Mouse (Mus musculus) limb, embryonic 11.5 days (tissue): ENCODE data around the gene Olfr525. TPM values are rescaled to one million over a fixed set of nuclear protein-coding genes. Genes with fewer than 3 reads are reported as not detected.

Source experiments
- ATAC-seq: fragments of 200-750 bp; cut with Nextera tagmentation; 2 replicates; pipeline ENCODE4 v1.8.0; 2017; ENCODE audit warnings: low read depth; ENCODE audit not compliant: insufficient number of reproducible peaks, low FRiP score, low TSS enrichment
- DNase-seq: peaks from one replicate; pipeline ENCODE4 v3.0.0-alpha.2; 2015; ENCODE audit warnings: low spot score
- H3K27ac ChIP-seq: fragments of 300-500 bp; sonication (generic); replicated peaks from 2 replicates; pipeline ENCODE4 v1.5.1; 2014; ENCODE audit warnings: low read depth, mild to moderate bottlenecking, low read length
- H3K27me3 ChIP-seq: fragments of 300-500 bp; sonication (generic); 2 replicates; pipeline ENCODE4 v1.6.1; 2014; ENCODE audit warnings: mild to moderate bottlenecking, low read length, mixed read lengths; ENCODE audit not compliant: control insufficient read depth, insufficient read depth
- H3K36me3 ChIP-seq: fragments of 300-500 bp; sonication (generic); 2 replicates; pipeline ENCODE4 v1.6.1; 2014; ENCODE audit warnings: mild to moderate bottlenecking, low read length, moderate library complexity, mixed read lengths; ENCODE audit not compliant: control insufficient read depth, insufficient read depth
- H3K4me1 ChIP-seq: fragments of 300-500 bp; sonication (generic); 2 replicates; pipeline ENCODE4 v1.6.1; 2014; ENCODE audit warnings: low read length, mixed read lengths; ENCODE audit not compliant: control insufficient read depth, insufficient read depth
- H3K4me2 ChIP-seq: fragments of 300-500 bp; sonication (generic); 2 replicates; pipeline ENCODE4 v1.6.1; 2014; ENCODE audit warnings: low read depth, mild to moderate bottlenecking, moderate library complexity; ENCODE audit not compliant: severe bottlenecking
- H3K4me3 ChIP-seq: fragments of 300-500 bp; sonication (generic); 2 replicates; pipeline ENCODE4 v1.5.1; 2014; ENCODE audit warnings: low read depth, low read length
- H3K9ac ChIP-seq: fragments of 300-500 bp; sonication (generic); 2 replicates; pipeline ENCODE4 v1.6.1; 2014; ENCODE audit warnings: mild to moderate bottlenecking, low read length
- H3K9me3 ChIP-seq: fragments of 300-500 bp; sonication (generic); 2 replicates; pipeline ENCODE4 v1.6.1; 2016; ENCODE audit warnings: low read length; ENCODE audit not compliant: control insufficient read depth
- WGBS: fragments of 180-500 bp; shearing (Covaris S2); extraction: QIAGEN DNeasy Blood & Tissue Kit; methylation state at CpG from one replicate; pipeline ENCODE4 v1.1.7; 2014; 5-methylcytosine and 5-hydroxymethylcytosine counted together
- polyA plus RNA-seq: library from polyadenylated mRNA; unstranded; fragments of >200 nt; fragmentation: Nextera tagmentation; extraction: Ambion mirVana; gene quantifications from 2 replicates; pipeline ENCODE4 v1.2.1, GENCODE M21; 2014

Olfr525 gene
- polyA plus RNA-seq: not detected in 2 replicates

DNA sequence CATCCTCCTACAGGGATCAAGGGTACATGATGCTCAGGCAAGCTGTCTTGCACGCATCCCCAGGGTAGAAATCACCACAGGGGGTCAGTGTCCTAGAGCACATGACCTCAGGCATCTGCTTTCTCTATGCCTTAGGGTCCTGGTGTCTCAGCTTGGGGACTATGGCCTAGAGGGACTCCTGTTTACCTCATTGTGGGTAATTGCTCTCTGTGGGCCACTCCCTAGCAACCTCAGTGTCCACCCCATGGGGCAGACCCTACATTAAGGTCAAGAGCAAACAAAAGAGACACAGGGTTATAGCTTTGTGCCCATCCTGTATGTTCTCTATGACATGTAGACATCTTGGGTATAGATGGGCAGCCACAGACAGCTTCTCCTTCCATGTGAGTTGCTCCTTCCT, at the start of gene Olfr525:
TSS of gene Olfr525 (plus strand) at position 301 of the 400 bp plus-strand sequence.
- Histone ChIP-seq H3K27me3 (no peaks in the 10 kb centered on the region), H3K4me1 (no peaks in the 10 kb centered on the region), H3K9me3 (no peaks in the 10 kb centered on the region), H3K27ac (no peak within 1 kb of the TSS), H3K4me2 (no peak within 1 kb of the TSS), H3K9ac (no peak within 1 kb of the TSS), H3K36me3 (no peaks in the 10 kb centered on the region), H3K4me3 (no peak within 1 kb of the TSS)
- WGBS: 62% methylated on average over 1 of the region's 1 CpGs
- ATAC-seq (no peak), DNase-seq (no peak)

GRCm38 (mm10) chr7:140295746-140296145, 24.9 kb upstream of the Olfr525 start:
- H3K27me3 ChIP-seq: no peaks in the 10 kb centered on the region
- H3K4me3 ChIP-seq: no peak overlapping the region
- H3K36me3 ChIP-seq: no peaks in the 10 kb centered on the region
- ATAC-seq (no peak), DNase-seq (no peak)
- no peak overlapping the region for H3K27ac ChIP-seq
- no peak overlapping the region for H3K4me2 ChIP-seq
- no peak overlapping the region for H3K9ac ChIP-seq
- WGBS: 89% methylated on average over 9 of the region's 9 CpGs
- no peaks in the 10 kb centered on the region for H3K4me1 ChIP-seq
- H3K9me3 ChIP-seq: no peaks in the 10 kb centered on the region

- no peaks in the 10 kb centered on the region for H3K27me3 ChIP-seq
- H3K4me2 ChIP-seq: no peak overlapping the region
- no peaks in the 10 kb centered on the region for H3K36me3 ChIP-seq
- no peak for ATAC-seq
- no peak for DNase-seq
- H3K4me1 ChIP-seq: no peaks in the 10 kb centered on the region
- 76% methylated on average over 6 of the region's 6 CpGs for WGBS
- no peaks in the 10 kb centered on the region for H3K9me3 ChIP-seq
- H3K9ac ChIP-seq: no peak overlapping the region
- no peak overlapping the region for H3K27ac ChIP-seq
- H3K4me3 ChIP-seq: no peak overlapping the region
Observed at GRCm38 (mm10) chr7:140296876-140297275, 23.8 kb upstream of the Olfr525 start.

- no peak overlapping the region for H3K4me3 ChIP-seq
- H3K4me2 ChIP-seq: no peak overlapping the region
- ATAC-seq: no peak
- no peaks in the 10 kb centered on the region for H3K36me3 ChIP-seq
- no peaks in the 10 kb centered on the region for H3K27me3 ChIP-seq
- H3K9ac ChIP-seq: no peak overlapping the region
- DNase-seq: no peak
- H3K4me1 ChIP-seq: no peaks in the 10 kb centered on the region
- no peaks in the 10 kb centered on the region for H3K9me3 ChIP-seq
- H3K27ac ChIP-seq: no peak overlapping the region
- WGBS: 86% methylated on average over 3 of the region's 3 CpGs
Observed at GRCm38 (mm10) chr7:140299416-140299815, 21.2 kb upstream of the Olfr525 start.

- no peak for DNase-seq
- Histone ChIP-seq H3K36me3 (no peaks in the 10 kb centered on the region), H3K4me3 (no peak overlapping the region), H3K27ac (no peak overlapping the region), H3K4me1 (no peaks in the 10 kb centered on the region), H3K27me3 (no peaks in the 10 kb centered on the region), H3K9me3 (no peaks in the 10 kb centered on the region), H3K4me2 (no peak overlapping the region), H3K9ac (no peak overlapping the region)
- 79% methylated on average over 3 of the region's 3 CpGs for WGBS
- no peak for ATAC-seq
Observed at GRCm38 (mm10) chr7:140319861-140320385, 735 bp upstream of the Olfr525 start.

GRCm38 (mm10) chr7:140321135-140321534, 477 bp downstream of the Olfr525 start:
- no peaks in the 10 kb centered on the region for H3K36me3 ChIP-seq
- no peaks in the 10 kb centered on the region for H3K27me3 ChIP-seq
- H3K4me3 ChIP-seq: no peak overlapping the region
- no peak for DNase-seq
- H3K9ac ChIP-seq: no peak overlapping the region
- H3K4me1 ChIP-seq: no peaks in the 10 kb centered on the region
- H3K27ac ChIP-seq: no peak overlapping the region
- H3K9me3 ChIP-seq: no peaks in the 10 kb centered on the region
- no peak for ATAC-seq
- H3K4me2 ChIP-seq: no peak overlapping the region

DNA sequence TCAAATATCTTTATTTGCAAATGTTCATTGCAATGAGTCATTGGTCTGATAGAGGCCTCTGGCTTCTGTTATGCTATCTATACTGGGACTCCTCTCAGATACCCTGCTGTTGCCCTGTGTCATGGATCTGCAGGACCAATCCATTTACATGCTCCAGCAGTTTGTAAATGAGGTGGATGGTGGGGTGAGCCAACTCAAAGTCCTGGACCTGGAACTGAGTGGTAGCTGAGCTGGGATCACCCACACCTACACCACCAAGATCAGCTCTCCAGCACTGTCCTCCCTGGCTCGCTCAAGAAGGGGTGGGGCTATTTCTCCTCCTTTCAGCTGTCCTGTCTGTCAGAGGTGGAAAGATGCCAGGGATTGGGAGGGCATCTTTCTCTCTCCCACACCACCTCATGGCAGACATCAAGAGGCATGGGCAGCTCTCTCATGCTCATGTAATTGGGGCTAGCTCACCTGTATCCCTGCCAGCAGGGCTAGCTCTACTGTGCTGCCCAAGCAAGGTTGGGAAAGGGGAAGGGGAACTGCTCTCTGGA, 9.2 kb downstream of the Olfr525 start:
- Histone ChIP-seq H3K4me3 (no peak overlapping the region), H3K27me3 (no peaks in the 10 kb centered on the region), H3K9me3 (no peaks in the 10 kb centered on the region), H3K27ac (no peak overlapping the region), H3K9ac (no peak overlapping the region), H3K4me1 (no peaks in the 10 kb centered on the region), H3K4me2 (no peak overlapping the region), H3K36me3 (no peaks in the 10 kb centered on the region)
- 56% methylated on average over 1 of the region's 1 CpGs for WGBS
- no peak for DNase-seq
- no peak for ATAC-seq

- Histone ChIP-seq H3K4me3 (no peak within 1 kb of the TSS), H3K9ac (no peak within 1 kb of the TSS), H3K4me2 (no peak within 1 kb of the TSS), H3K36me3 (no peaks in the 10 kb centered on the region), H3K4me1 (no peaks in the 10 kb centered on the region), H3K27ac (no peak within 1 kb of the TSS), H3K27me3 (no peaks in the 10 kb centered on the region), H3K9me3 (no peaks in the 10 kb centered on the region)
- no peak for DNase-seq
- WGBS: 71% methylated on average over 2 of the region's 2 CpGs
- ATAC-seq: no peak
Observed at GRCm38 (mm10) chr7:140333717-140334116, 13.1 kb downstream of the Olfr525 start, which contains the start of gene Olfr527. Gene Olfr527, plus strand, starts transcription at chr7:140334017.

GRCm38 (mm10) chr7:140361571-140361970, 40.9 kb downstream of the Olfr525 start, which contains the start of gene Olfr60:
Gene Olfr60, minus strand, starts transcription at chr7:140361671.
- ATAC-seq (no peak), DNase-seq (no peak)
- Histone ChIP-seq H3K4me2 (no peak within 1 kb of the TSS), H3K9me3 (no peaks in the 10 kb centered on the region), H3K27me3 (no peaks in the 10 kb centered on the region), H3K9ac (no peak within 1 kb of the TSS), H3K4me1 (no peaks in the 10 kb centered on the region), H3K27ac (no peak within 1 kb of the TSS), H3K36me3 (no peaks in the 10 kb centered on the region), H3K4me3 (no peak within 1 kb of the TSS)
- 76% methylated on average over 3 of the region's 3 CpGs for WGBS
